Mouse (Mus musculus) ES-E14 (cell line): ENCODE data around the gene Fbxl17.

ENCODE experiments used
- HCFC1 ChIP-seq: IDR thresholded peaks from 2 replicates; pipeline ENCODE4 v1.6.1; 2012; ENCODE audit warnings: low read length, inconsistent platforms, borderline replicate concordance; ENCODE audit not compliant: insufficient read depth
- ZC3H11A ChIP-seq: IDR thresholded peaks from 2 replicates; pipeline ENCODE4 v1.6.1; 2012; ENCODE audit warnings: low read depth, mild to moderate bottlenecking, inconsistent platforms, low read length, borderline replicate concordance
- ZNF384 ChIP-seq: IDR thresholded peaks from 2 replicates; pipeline ENCODE4 v1.6.1; 2012; ENCODE audit warnings: low read depth, low read length, inconsistent platforms

DNA sequence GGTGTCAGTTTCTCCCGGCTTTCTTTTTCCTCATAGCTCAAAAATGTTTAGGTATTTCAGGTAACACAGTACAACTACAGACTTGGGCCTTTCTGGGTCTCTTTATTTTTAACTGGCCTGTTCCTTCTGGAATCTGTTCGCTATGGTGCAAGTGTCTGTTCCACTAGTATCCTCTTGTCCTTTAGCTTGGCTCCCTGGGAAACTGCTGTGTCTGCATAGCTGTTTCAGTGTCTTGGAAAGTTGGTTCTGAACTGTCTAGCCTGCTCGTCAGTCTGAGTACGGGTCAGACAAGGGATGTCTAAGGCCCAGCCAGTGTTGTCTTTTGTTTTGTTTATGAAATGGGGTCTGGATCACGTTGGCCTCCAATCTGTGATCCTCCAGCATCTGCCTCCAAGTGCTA lies 3.7 kb downstream of the Fbxl17 start:
- TF ChIP-seq HCFC1 (no peak), ZNF384 (no peak), ZC3H11A (no peak)
